Mouse (Mus musculus) stomach, embryonic 15.5 days (tissue): ENCODE results near the gene Amh. TPM values are rescaled to one million over a fixed set of nuclear protein-coding genes. Genes with fewer than 3 reads are reported as not detected.

Experiments used
- ATAC-seq: fragments of 200-750 bp; cut with Nextera tagmentation; 2 replicates; pipeline ENCODE4 v1.8.0; 2017; ENCODE audit warnings: low read depth, moderate number of reproducible peaks, moderate TSS enrichment; ENCODE audit not compliant: insufficient read depth, low FRiP score
- H3K27ac ChIP-seq: fragments of 300-500 bp; sonication (generic); 2 replicates; pipeline ENCODE4 v1.5.1; 2015; ENCODE audit warnings: mild to moderate bottlenecking, inconsistent platforms
- H3K27me3 ChIP-seq: fragments of 300-500 bp; sonication (generic); replicated peaks from 2 replicates; pipeline ENCODE4 v1.6.1; 2015; ENCODE audit warnings: inconsistent platforms
- H3K36me3 ChIP-seq: fragments of 300-500 bp; sonication (generic); 2 replicates; pipeline ENCODE4 v1.6.1; 2015; ENCODE audit warnings: inconsistent platforms
- H3K4me1 ChIP-seq: fragments of 300-500 bp; sonication (generic); 2 replicates; pipeline ENCODE4 v1.6.1; 2015; ENCODE audit warnings: inconsistent platforms
- H3K4me2 ChIP-seq: fragments of 300-500 bp; sonication (generic); 2 replicates; pipeline ENCODE4 v1.6.1; 2015; ENCODE audit warnings: mild to moderate bottlenecking, inconsistent platforms
- H3K4me3 ChIP-seq: fragments of 300-500 bp; sonication (generic); replicated peaks from 2 replicates; pipeline ENCODE4 v1.5.1; 2015; ENCODE audit warnings: inconsistent platforms
- H3K9ac ChIP-seq: fragments of 300-500 bp; sonication (generic); 2 replicates; pipeline ENCODE4 v1.6.1; 2015; ENCODE audit warnings: inconsistent platforms
- H3K9me3 ChIP-seq: fragments of 300-500 bp; sonication (generic); 2 replicates; pipeline ENCODE4 v1.6.1; 2016; ENCODE audit warnings: inconsistent platforms
- WGBS: fragments of 180-500 bp; shearing (Covaris S2); methylation state at CpG from one replicate; pipeline ENCODE4 v1.1.7; 2015; 5-methylcytosine and 5-hydroxymethylcytosine counted together
- polyA plus RNA-seq: library from polyadenylated mRNA; unstranded; fragments of >200 nt; fragmentation: Nextera tagmentation; extraction: Ambion mirVana; gene quantifications from 2 replicates; pipeline ENCODE4 v1.2.1, GENCODE M21; 2015

Amh gene
- polyA plus RNA-seq, 1 experiment from 2014 or later: not detected

DNA sequence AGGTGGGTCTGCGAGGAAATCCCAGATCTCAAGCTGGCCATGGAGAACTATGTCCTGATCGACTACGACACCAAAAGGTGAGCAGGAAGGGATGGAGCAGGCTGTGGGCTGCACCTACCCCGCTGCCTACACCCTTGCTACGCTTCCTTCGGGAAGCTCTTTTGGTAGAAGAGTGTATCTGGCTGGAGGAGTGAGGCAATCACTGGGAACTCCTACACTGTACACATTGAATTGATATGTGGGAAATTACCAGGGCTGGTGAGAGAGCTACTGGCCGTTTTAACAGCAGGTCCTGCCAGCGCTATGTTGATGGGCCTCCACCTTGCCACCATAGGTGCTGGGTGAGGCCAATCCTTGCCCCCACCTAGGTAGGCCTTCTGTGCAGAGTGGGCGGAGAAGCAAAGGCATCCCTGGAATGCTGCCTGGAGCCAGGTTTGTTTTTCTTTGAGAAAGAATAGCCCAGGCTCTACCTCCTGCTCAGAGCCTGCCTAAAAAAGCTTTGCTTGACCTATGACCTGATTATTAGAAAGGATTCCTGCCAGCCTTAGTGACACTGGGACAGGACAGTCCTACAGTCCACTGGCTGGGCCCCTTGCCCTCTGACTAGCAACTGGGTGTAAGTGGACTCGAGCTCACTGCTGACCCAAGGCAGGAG, 38.8 kb upstream of the Amh start:
- H3K27ac ChIP-seq: peak overlapping the region; percentile 44; the same call in 1 of the 2 replicates
- no peaks in the 10 kb centered on the region for H3K27me3 ChIP-seq
- H3K4me1 ChIP-seq: peaks cover 5% of the 10 kb centered on the region; the same call in 1 of the 2 replicates
- peak; percentile 53 for ATAC-seq
- H3K4me2 ChIP-seq: no peak overlapping the region
- WGBS: 51% methylated on average over 10 of the region's 10 CpGs
- no peak overlapping the region for H3K4me3 ChIP-seq
- no peak overlapping the region for H3K9ac ChIP-seq
- no peaks in the 10 kb centered on the region for H3K9me3 ChIP-seq
- peaks cover 34% of the 10 kb centered on the region for H3K36me3 ChIP-seq

DNA sequence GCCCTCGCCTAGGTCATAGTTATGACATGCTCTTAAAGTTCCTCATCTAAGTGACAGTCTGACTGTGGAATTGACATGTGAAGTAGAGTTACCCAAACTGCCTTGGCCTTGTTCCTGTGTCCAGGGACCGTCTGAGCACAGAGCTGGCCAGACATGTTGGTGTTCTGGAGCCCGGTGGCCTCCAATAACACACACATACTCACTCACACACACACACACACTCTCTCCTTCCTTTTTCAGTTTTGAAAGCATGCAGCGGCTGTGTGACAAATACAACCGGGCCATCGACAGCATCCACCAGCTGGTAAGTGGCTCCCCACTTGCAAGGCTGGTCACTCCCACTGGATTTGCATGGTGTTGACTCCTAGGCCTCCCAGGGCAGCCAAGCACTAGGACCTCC, 36.7 kb upstream of the Amh start:
- 86% methylated on average over 6 of the region's 6 CpGs for WGBS
- Histone ChIP-seq H3K4me2 (no peak overlapping the region), H3K27ac (no peak overlapping the region), H3K4me3 (no peak overlapping the region), H3K9ac (no peak overlapping the region), H3K27me3 (no peaks in the 10 kb centered on the region), H3K4me1 (no peaks in the 10 kb centered on the region; the same call in 1 of the 2 replicates), H3K9me3 (no peaks in the 10 kb centered on the region), H3K36me3 (peaks cover 53% of the 10 kb centered on the region)
- no peak for ATAC-seq

DNA sequence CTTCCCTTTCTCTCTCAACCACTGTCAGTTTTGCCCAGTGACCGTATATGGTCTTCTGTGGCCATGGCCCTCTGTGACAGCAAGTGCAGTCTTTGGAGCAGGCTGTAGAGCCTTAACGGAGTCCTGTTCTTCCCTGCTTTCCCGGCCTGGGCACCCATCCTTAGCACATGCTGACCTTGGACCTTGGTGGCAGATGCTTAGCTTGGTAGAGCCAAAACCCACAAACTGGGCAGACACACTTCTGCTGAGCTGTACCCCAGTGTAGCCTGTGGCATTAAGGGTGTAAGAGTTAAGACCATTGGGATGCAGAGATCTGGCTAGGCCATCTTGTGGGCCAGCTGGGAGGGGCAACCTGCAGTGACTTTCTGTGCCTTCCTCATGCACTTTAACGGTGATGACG, 31.2 kb upstream of the Amh start:
- peak overlapping the region; percentile 54 for H3K27ac ChIP-seq
- no peak overlapping the region for H3K9ac ChIP-seq
- no peak overlapping the region for H3K4me3 ChIP-seq
- H3K27me3 ChIP-seq: no peaks in the 10 kb centered on the region
- H3K36me3 ChIP-seq: peaks cover 66% of the 10 kb centered on the region
- ATAC-seq: no peak
- 78% methylated on average over 5 of the region's 5 CpGs for WGBS
- peaks cover 6% of the 10 kb centered on the region; the same call in 1 of the 2 replicates for H3K4me1 ChIP-seq
- no peaks in the 10 kb centered on the region for H3K9me3 ChIP-seq
- no peak overlapping the region for H3K4me2 ChIP-seq

DNA sequence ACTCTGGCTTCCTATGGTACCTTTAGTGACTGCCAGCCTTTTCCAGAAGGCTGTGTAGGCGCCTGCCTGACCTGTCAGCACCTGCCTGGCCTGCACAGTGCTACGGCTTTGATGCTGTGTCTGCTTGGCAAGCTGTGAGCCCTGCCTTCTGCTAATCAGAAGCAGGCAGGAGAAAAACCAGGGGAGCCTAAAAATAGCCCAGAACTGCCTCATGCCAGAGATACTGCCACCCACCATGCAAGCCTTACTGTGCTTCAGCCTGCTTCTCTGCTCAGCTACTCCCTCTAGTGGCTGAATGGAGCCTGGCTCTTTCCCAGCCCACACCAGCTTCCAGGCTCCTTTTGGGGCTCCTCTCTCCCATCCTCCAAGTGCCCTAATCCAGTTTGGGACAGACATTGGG, 30.5 kb upstream of the Amh start:
- H3K27ac ChIP-seq: peak overlapping the region; percentile 54
- WGBS: 45% methylated on average over 2 of the region's 2 CpGs

DNA sequence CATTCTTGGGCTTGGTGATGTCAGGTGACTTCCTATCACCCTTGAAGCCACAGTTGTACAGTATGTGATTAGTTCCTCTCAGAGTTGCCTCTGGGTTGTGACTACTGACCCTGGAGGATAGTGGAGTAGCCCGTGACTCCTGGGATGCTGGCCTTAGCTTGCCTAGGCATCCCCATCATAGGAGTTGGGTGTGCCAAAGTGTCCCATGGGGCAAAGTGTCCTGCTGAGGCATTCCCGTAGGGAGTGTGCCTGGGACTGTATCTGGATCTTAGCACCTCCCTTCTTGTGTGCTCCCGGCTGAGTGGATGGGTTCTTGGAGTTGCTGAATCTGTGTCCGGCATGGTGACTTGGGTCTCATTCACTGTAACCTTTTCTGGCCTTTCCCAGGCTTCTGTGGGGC, 30.1 kb upstream of the Amh start:
- H3K27ac ChIP-seq: peak overlapping the region; percentile 54
- no peak for ATAC-seq
- H3K9ac ChIP-seq: no peak overlapping the region
- H3K4me3 ChIP-seq: no peak overlapping the region
- no peak overlapping the region for H3K4me2 ChIP-seq
- no peaks in the 10 kb centered on the region for H3K9me3 ChIP-seq
- WGBS: 92% methylated on average over 4 of the region's 4 CpGs
- peaks cover 6% of the 10 kb centered on the region; the same call in 1 of the 2 replicates for H3K4me1 ChIP-seq
- H3K27me3 ChIP-seq: no peaks in the 10 kb centered on the region
- H3K36me3 ChIP-seq: peaks cover 59% of the 10 kb centered on the region

More for the DNA sequence above, 30.5 kb upstream of the Amh start:
- ATAC-seq: peak; percentile 75
- Histone ChIP-seq H3K4me1 (peaks cover 6% of the 10 kb centered on the region; the same call in 1 of the 2 replicates), H3K9ac (no peak overlapping the region), H3K27me3 (no peaks in the 10 kb centered on the region), H3K4me2 (no peak overlapping the region), H3K36me3 (peaks cover 63% of the 10 kb centered on the region), H3K4me3 (no peak overlapping the region), H3K9me3 (no peaks in the 10 kb centered on the region)

DNA sequence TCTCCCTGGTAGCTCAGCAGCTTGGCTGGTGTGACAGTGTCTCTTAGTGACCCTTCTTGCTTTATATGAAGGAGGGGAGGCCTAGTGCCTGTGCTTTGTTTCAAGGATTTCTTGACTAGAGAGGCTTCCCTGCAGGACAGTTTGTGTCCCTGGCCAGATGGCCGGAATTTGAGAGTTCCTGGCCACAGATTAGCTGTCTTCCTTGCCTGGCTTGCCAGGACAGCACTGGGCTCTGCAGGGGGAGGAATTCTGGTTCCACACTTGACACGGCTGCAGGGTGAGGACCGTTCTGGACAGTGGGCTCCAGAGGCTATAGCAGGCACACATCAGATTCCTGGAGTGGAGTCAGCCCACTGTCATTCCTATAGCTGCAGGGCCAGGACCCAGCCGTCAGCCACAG, 29.3 kb upstream of the Amh start:
- H3K4me1 ChIP-seq: peaks cover 6% of the 10 kb centered on the region; the same call in 1 of the 2 replicates
- no peaks in the 10 kb centered on the region for H3K9me3 ChIP-seq
- 88% methylated on average over 4 of the region's 4 CpGs for WGBS
- peak overlapping the region; percentile 9; the same call in 1 of the 2 replicates for H3K27ac ChIP-seq
- no peak overlapping the region for H3K4me2 ChIP-seq
- no peaks in the 10 kb centered on the region for H3K27me3 ChIP-seq
- no peak overlapping the region for H3K4me3 ChIP-seq
- H3K36me3 ChIP-seq: peaks cover 59% of the 10 kb centered on the region
- H3K9ac ChIP-seq: no peak overlapping the region
- no peak for ATAC-seq

DNA sequence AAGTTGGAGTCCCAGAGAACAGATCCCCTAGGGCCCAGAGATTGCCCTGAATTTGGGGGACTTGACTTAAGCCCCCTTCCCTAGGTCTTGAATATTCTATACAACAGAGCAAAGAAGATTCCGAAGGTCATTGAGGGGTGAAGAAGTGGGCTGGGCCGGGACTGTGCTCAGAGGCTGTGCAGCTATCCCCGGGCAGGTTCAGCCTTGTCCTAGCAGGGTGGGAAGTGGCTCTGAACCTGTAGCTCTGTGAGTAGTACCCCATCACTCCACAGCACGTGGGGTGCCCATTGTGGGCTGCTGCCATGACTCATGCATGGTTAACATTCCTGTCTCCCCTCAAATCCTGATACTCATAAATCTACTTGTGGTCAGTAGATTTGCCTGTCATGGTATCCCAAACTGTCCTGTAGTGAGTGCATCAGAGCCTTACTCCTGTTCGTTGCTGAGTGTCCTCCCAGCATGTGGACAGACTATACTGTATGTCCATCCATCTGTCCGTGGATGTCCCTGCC, 28.6 kb upstream of the Amh start:
- no peak overlapping the region for H3K4me3 ChIP-seq
- 85% methylated on average over 6 of the region's 6 CpGs for WGBS
- H3K9me3 ChIP-seq: no peaks in the 10 kb centered on the region
- no peaks in the 10 kb centered on the region for H3K27me3 ChIP-seq
- peak overlapping the region; percentile 21; the same call in 1 of the 2 replicates for H3K27ac ChIP-seq
- peaks cover 6% of the 10 kb centered on the region; the same call in 1 of the 2 replicates for H3K4me1 ChIP-seq
- H3K36me3 ChIP-seq: peaks cover 61% of the 10 kb centered on the region
- no peak for ATAC-seq
- no peak overlapping the region for H3K9ac ChIP-seq
- H3K4me2 ChIP-seq: no peak overlapping the region

DNA sequence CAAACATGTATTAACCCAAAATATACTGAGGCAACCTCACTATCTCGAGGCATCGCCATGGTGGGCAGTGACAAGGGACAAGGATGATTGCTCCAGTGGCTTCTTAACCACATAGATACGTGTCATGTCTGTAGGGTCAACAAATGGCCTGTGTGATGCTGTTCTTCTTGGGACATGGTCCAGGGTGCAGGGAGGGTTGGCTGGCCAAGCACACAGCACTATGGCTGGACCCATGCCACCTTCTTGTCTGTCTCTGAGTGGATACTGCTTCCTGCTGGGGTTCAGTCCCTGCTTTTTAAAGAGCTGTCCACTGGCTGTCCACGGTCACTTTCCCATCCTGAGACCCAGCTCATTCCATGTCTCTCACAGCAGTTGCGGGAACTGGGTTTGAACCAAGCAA, 27.9 kb upstream of the Amh start:
- no peak for ATAC-seq
- H3K4me3 ChIP-seq: no peak overlapping the region
- peaks cover 61% of the 10 kb centered on the region for H3K36me3 ChIP-seq
- H3K27me3 ChIP-seq: no peaks in the 10 kb centered on the region
- 92% methylated on average over 5 of the region's 5 CpGs for WGBS
- peaks cover 6% of the 10 kb centered on the region; the same call in 1 of the 2 replicates for H3K4me1 ChIP-seq
- H3K9ac ChIP-seq: no peak overlapping the region
- H3K9me3 ChIP-seq: no peaks in the 10 kb centered on the region
- H3K4me2 ChIP-seq: no peak overlapping the region
- H3K27ac ChIP-seq: no peak overlapping the region

DNA sequence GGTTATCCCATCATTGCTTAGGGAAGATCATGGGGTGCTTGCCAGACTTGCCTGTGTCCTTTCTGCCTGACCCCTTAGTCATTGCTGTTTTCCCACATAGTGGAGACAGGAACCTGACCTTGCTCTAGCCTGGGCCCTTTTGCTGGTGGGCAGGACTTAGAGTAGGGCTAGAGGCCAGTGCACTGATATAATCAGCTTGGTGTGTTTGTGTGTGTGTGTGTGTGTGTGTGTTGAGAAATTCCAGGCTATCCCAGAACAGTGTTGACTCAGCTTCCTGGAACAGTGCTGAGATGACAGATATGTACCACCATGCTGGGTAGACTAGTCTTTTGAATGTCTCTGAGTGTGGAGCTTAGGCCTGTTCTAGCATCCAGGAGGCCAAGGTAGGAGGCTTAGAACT, 25.5 kb upstream of the Amh start:
- H3K9ac ChIP-seq: no peak overlapping the region
- H3K4me2 ChIP-seq: no peak overlapping the region
- peaks cover 67% of the 10 kb centered on the region for H3K36me3 ChIP-seq
- no peaks in the 10 kb centered on the region for H3K4me1 ChIP-seq
- H3K4me3 ChIP-seq: no peak overlapping the region
- no peaks in the 10 kb centered on the region for H3K9me3 ChIP-seq
- ATAC-seq: no peak
- no peak overlapping the region for H3K27ac ChIP-seq
- H3K27me3 ChIP-seq: no peaks in the 10 kb centered on the region

DNA sequence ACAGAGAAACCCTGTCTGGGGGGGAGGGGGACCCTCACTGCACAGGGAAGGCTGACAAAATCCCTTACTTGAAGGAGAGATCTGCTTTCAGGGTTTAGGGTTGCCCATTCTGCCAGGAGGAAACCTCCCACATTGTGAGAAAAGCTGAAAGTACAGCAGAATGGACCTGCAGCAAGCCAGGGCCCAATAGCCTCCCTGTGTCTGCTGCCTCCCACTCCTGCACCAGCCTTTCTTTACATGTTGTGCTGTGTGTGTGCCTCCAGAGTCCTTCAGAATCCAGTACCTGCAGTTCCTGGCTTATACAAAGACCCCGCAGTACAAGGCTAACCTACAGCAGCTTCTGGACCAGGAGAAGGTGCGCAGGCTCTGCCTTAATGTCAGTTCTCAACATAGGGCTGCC, 20.7 kb upstream of the Amh start:
- Histone ChIP-seq H3K36me3 (peaks cover 76% of the 10 kb centered on the region), H3K4me1 (no peaks in the 10 kb centered on the region), H3K4me2 (no peak overlapping the region), H3K9ac (no peak overlapping the region), H3K9me3 (no peaks in the 10 kb centered on the region), H3K27me3 (no peaks in the 10 kb centered on the region), H3K27ac (no peak overlapping the region), H3K4me3 (no peak overlapping the region)
- ATAC-seq: no peak
- 98% methylated on average over 2 of the region's 2 CpGs for WGBS

DNA sequence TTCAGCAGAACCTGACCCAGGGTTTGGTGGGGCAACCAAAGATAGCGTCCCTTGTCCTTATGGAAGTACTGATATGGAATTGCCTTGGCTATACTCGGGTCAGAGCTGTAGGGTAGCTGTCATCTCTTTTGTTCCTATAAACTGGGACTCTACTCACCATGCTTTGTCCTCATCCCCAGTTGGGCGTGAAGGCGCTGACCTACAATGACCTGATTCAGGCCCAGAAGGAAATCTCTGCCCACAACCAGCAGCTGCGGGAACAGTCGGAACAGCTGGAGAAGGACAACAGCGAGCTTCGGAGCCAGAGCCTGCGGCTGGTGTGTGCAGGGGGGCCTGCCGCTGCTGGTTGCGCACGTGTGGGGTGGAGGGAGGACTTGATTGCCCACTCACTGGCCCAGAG, 20.2 kb upstream of the Amh start:
- no peaks in the 10 kb centered on the region for H3K27me3 ChIP-seq
- no peak overlapping the region for H3K27ac ChIP-seq
- H3K4me2 ChIP-seq: no peak overlapping the region

DNA sequence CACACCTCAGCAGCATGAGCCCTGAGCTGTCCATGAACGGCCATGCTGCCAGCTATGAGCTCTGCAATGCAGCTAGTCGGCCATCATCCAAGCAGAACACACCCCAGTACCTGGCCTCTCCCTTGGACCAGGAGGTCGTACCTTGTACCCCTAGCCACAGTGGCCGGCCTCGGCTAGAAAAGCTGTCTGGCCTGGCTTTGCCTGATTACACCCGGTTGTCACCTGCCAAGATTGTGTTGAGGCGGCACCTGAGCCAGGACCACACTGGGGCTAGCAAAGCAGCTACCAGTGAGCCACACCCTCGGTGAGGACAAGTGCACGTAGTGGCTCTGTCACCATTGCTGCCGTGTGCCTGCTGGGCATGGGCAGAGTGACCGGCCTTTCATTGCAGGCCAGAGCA, 19.1 kb upstream of the Amh start:
- H3K4me1 ChIP-seq: no peaks in the 10 kb centered on the region
- no peak for ATAC-seq
- no peaks in the 10 kb centered on the region for H3K9me3 ChIP-seq
- H3K4me2 ChIP-seq: no peak overlapping the region
- no peak overlapping the region for H3K4me3 ChIP-seq
- WGBS: 92% methylated on average over 11 of the region's 11 CpGs
- no peak overlapping the region for H3K9ac ChIP-seq
- H3K36me3 ChIP-seq: peaks cover 87% of the 10 kb centered on the region
- H3K27me3 ChIP-seq: no peaks in the 10 kb centered on the region
- H3K27ac ChIP-seq: no peak overlapping the region

More for the DNA sequence above, 20.2 kb upstream of the Amh start:
- Histone ChIP-seq H3K9ac (no peak overlapping the region), H3K4me3 (no peak overlapping the region), H3K9me3 (no peaks in the 10 kb centered on the region), H3K36me3 (peaks cover 80% of the 10 kb centered on the region), H3K4me1 (no peaks in the 10 kb centered on the region)
- no peak for ATAC-seq
- 87% methylated on average over 12 of the region's 12 CpGs for WGBS
